Mouse (Mus musculus): Measurements from ENCODE around the gene Tmem270. TPM values are rescaled to one million over a fixed set of nuclear protein-coding genes. Genes with fewer than 3 reads are reported as not detected.
"Not testable (repeated sequence)": the region's sequence is repeated elsewhere in the genome, so short reads cannot be mapped to it uniquely, and the experiment has no call there.

The Tmem270 gene
- polyA plus RNA-seq, 1 experiment = 0.04 TPM

- H3K4me1 ChIP-seq (ENCODE audit: control insufficient read depth) = peaks cover 12% of the 10 kb centered on the region
- no peak overlapping the region for H3K4me3 ChIP-seq (replicated peaks)
- no peak for TF ChIP-seq TAL1 (IDR thresholded peaks at IDR 0.05; ENCODE audit: low read length)
- no peak for TF ChIP-seq GATA1 (IDR thresholded peaks at IDR 0.05; ENCODE audit: low read length)
- peaks cover 21% of the 10 kb centered on the region for H3K27me3 ChIP-seq (ENCODE audit: control insufficient read depth)
- H3K9me3 ChIP-seq (ENCODE audit: control insufficient read depth, low read length) = no peaks in the 10 kb centered on the region
- no peaks in the 10 kb centered on the region; the same call in 1 of the 2 replicates for H3K36me3 ChIP-seq (ENCODE audit: control insufficient read depth)
Measured at GRCm38 (mm10) chr5:134944179-134944578, 37.6 kb upstream of the Tmem270 start.

GRCm38 (mm10) chr5:134942740-134943139 is 36.2 kb upstream of the Tmem270 start:
- peaks cover 21% of the 10 kb centered on the region for H3K27me3 ChIP-seq (ENCODE audit: control insufficient read depth)
- H3K4me1 ChIP-seq (ENCODE audit: control insufficient read depth) = peaks cover 12% of the 10 kb centered on the region
- no peaks in the 10 kb centered on the region; the same call in 1 of the 2 replicates for H3K36me3 ChIP-seq (ENCODE audit: control insufficient read depth)
- no peaks in the 10 kb centered on the region for H3K9me3 ChIP-seq (ENCODE audit: control insufficient read depth, low read length)
- H3K4me3 ChIP-seq (replicated peaks) = no peak overlapping the region
- TF ChIP-seq TAL1 (IDR thresholded peaks at IDR 0.05; ENCODE audit: low read length) (no peak), GATA1 (IDR thresholded peaks at IDR 0.05; ENCODE audit: low read length) (no peak)

- no peaks in the 10 kb centered on the region; the same call in 1 of the 2 replicates for H3K36me3 ChIP-seq (ENCODE audit: control insufficient read depth)
- no peak overlapping the region for H3K4me3 ChIP-seq (replicated peaks)
- H3K27me3 ChIP-seq (ENCODE audit: control insufficient read depth) = peaks cover 14% of the 10 kb centered on the region
- no peaks in the 10 kb centered on the region for H3K9me3 ChIP-seq (ENCODE audit: control insufficient read depth, low read length)
- TF ChIP-seq TAL1 (IDR thresholded peaks at IDR 0.05; ENCODE audit: low read length) (no peak), GATA1 (IDR thresholded peaks at IDR 0.05; ENCODE audit: low read length) (no peak)
- peaks cover 12% of the 10 kb centered on the region for H3K4me1 ChIP-seq (ENCODE audit: control insufficient read depth)
Measured at GRCm38 (mm10) chr5:134941472-134942209, 35.1 kb upstream of the Tmem270 start.

DNA sequence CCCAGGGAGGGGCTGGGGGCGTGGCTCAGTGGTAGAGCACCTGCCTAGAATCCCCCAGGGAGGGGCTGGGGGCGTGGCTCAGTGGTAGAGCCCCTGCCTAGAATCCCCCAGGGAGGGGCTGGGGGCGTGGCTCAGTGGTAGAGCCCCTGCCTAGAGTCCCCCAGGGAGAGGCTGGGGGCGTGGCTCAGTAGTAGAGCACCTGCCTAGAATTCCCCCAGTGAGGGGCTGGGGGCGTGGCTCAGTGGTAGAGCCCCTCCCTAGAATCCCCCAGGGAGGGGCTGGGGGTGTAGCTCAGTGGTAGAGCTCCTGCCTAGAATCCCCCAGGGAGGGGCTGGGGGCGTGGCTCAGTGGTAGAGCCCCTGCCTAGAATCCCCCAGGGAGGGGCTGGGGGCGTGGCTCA is 33.0 kb upstream of the Tmem270 start:
- not testable (repeated sequence) for H3K9me3 ChIP-seq (ENCODE audit: control insufficient read depth, low read length); H3K4me3 ChIP-seq (replicated peaks); H3K27me3 ChIP-seq (ENCODE audit: control insufficient read depth)
- Histone ChIP-seq H3K36me3 (ENCODE audit: control insufficient read depth) (peaks cover 12% of the 10 kb centered on the region), H3K4me1 (ENCODE audit: control insufficient read depth) (peaks cover 14% of the 10 kb centered on the region)

DNA sequence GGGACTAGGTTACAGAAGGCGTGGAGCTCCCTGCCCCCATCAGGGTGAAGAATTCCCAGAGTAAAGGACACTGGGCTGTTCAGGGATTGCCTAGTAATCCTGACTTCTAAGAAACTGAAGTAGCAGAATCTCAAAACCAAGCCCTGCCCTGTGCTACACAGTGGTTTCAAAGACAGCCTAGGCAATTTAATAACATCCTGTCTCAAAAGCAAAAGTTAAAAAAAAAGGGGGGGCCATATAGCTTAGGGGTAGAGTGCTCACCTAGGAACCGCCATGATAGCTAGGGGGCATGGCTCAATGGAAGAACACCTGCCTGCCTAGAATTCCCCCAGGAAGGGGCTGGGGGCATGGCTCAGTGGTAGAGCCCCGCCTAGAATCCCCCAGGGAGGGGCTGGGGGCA is 32.5 kb upstream of the Tmem270 start:
- Histone ChIP-seq H3K36me3 (ENCODE audit: control insufficient read depth) (peaks cover 17% of the 10 kb centered on the region), H3K9me3 (ENCODE audit: control insufficient read depth, low read length) (no peaks in the 10 kb centered on the region), H3K4me1 (ENCODE audit: control insufficient read depth) (peaks cover 17% of the 10 kb centered on the region), H3K4me3 (replicated peaks) (no peak overlapping the region), H3K27me3 (ENCODE audit: control insufficient read depth) (no peaks in the 10 kb centered on the region)
- TF ChIP-seq TAL1 (IDR thresholded peaks at IDR 0.05; ENCODE audit: low read length) (no peak), GATA1 (IDR thresholded peaks at IDR 0.05; ENCODE audit: low read length) (no peak)

DNA sequence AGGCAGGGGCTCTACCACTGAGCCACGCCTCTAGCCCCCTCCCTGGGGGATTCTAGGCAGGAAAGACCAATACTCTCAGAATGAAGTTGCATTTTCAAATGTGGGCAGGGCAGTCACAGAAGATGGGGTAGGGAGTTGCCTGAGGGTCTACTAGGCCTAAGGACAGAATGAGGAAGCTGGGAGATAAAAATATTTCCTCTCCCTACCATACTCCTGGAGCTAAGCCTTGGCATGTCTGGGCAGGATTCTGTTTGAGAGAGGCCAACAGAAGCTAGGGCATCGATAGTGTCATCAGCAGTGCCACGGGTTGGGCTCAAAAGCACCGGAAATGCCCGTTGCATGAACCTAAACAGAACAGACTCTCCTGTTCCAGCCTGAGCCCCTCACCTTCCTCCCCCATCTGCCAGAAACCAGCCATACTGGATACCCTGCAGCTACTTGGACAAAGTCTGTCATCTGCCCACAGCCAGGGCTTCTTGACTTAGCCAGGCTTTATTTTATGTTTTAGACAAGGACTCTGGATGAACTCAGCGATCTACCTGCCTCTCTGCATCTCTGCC is 30.2 kb upstream of the Tmem270 start:
- Histone ChIP-seq H3K36me3 (ENCODE audit: control insufficient read depth) (peaks cover 26% of the 10 kb centered on the region), H3K27me3 (ENCODE audit: control insufficient read depth) (no peaks in the 10 kb centered on the region), H3K9me3 (ENCODE audit: control insufficient read depth, low read length) (no peaks in the 10 kb centered on the region), H3K4me3 (replicated peaks) (no peak overlapping the region), H3K4me1 (ENCODE audit: control insufficient read depth) (peaks cover 37% of the 10 kb centered on the region)
- TF ChIP-seq TAL1 (IDR thresholded peaks at IDR 0.05; ENCODE audit: low read length) = no peak
- TF ChIP-seq GATA1 (IDR thresholded peaks at IDR 0.05; ENCODE audit: low read length) = no peak

- peaks cover 42% of the 10 kb centered on the region for H3K4me1 ChIP-seq (ENCODE audit: control insufficient read depth)
- TF ChIP-seq GATA1 (IDR thresholded peaks at IDR 0.05; ENCODE audit: low read length) = no peak
- H3K4me3 ChIP-seq (replicated peaks) = no peak overlapping the region
- H3K27me3 ChIP-seq (ENCODE audit: control insufficient read depth) = peaks cover 3% of the 10 kb centered on the region
- H3K9me3 ChIP-seq (ENCODE audit: control insufficient read depth, low read length) = no peaks in the 10 kb centered on the region
- H3K36me3 ChIP-seq (ENCODE audit: control insufficient read depth) = peaks cover 26% of the 10 kb centered on the region
Measured at GRCm38 (mm10) chr5:134936051-134936450, 29.5 kb upstream of the Tmem270 start.

DNA sequence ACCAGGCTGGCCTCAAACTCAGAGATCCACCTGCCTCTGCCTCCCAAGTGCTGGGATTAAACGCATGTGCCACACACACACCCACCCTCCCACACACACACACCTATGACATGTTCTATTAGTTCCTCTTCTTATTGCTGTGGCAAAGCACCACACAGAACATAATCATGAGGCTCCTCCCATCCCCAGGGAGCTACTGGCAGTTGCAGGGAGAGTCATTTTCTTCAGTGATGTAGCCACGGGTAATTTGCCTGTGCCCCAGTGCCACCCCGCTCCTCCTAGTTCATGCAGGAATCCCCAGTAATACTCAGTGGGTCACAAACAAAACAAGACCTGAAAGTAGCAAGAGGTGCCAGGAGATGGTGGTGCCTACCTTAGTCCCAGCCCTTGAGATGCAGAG is 28.1 kb upstream of the Tmem270 start:
- TF ChIP-seq GATA1 (IDR thresholded peaks at IDR 0.05; ENCODE audit: low read length) (no peak), TAL1 (IDR thresholded peaks at IDR 0.05; ENCODE audit: low read length) (no peak)
- H3K4me1 ChIP-seq (ENCODE audit: control insufficient read depth) = peaks cover 38% of the 10 kb centered on the region

GRCm38 (mm10) chr5:134933686-134934085 is 27.2 kb upstream of the Tmem270 start:
- Histone ChIP-seq H3K36me3 (ENCODE audit: control insufficient read depth) (peaks cover 26% of the 10 kb centered on the region), H3K27me3 (ENCODE audit: control insufficient read depth) (peaks cover 21% of the 10 kb centered on the region), H3K4me3 (replicated peaks) (peak overlapping the region; percentile 66), H3K4me1 (ENCODE audit: control insufficient read depth) (peaks cover 38% of the 10 kb centered on the region)
- not testable (repeated sequence) for H3K9me3 ChIP-seq (ENCODE audit: control insufficient read depth, low read length)

More for the DNA sequence above, 28.1 kb upstream of the Tmem270 start:
- peaks cover 26% of the 10 kb centered on the region for H3K36me3 ChIP-seq (ENCODE audit: control insufficient read depth)
- no peak overlapping the region for H3K4me3 ChIP-seq (replicated peaks)
- H3K27me3 ChIP-seq (ENCODE audit: control insufficient read depth) = peaks cover 13% of the 10 kb centered on the region
- no peaks in the 10 kb centered on the region for H3K9me3 ChIP-seq (ENCODE audit: control insufficient read depth, low read length)

All from erythroblast, embryonic 14.5 days (primary cell).